Mouse (Mus musculus): ENCODE measurements around the gene Atp1a2. TPM values are rescaled to one million over a fixed set of nuclear protein-coding genes. Genes with fewer than 3 reads are reported as not detected.

Gene Atp1a2
- polyA plus RNA-seq, 1 experiment from 2014 or later: 3.1 TPM

DNA sequence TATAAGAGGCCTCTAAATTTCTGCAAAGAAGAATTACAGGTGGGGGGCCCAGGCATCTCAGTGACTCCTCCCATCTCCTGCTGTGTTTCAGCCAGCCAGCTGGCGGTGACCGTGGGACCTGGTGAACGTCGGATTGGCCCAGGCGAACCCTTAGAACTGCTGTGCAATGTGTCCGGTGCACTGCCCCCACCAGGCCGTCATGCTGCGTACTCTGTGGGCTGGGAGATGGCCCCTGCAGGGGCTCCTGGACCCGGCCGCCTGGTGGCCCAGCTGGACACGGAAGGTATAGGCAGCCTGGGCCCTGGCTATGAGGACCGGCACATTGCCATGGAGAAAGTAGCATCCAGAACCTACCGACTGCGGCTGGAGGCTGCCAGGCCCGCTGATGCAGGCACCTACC is 20.1 kb upstream of the Atp1a2 start:
- H3K9ac ChIP-seq (ENCODE audit: low read depth, low read length): no peak overlapping the region
- H3K9me3 ChIP-seq (ENCODE audit: control insufficient read depth, low read length): no peaks in the 10 kb centered on the region
- no peaks in the 10 kb centered on the region for H3K27me3 ChIP-seq (replicated peaks; ENCODE audit: control insufficient read depth, insufficient read depth, low read length)
- H3K4me2 ChIP-seq (ENCODE audit: low read depth, low read length): no peak overlapping the region
- WGBS: 69% methylated on average over 15 of the region's 15 CpGs
- peaks cover 9% of the 10 kb centered on the region for H3K36me3 ChIP-seq (ENCODE audit: control insufficient read depth, insufficient read depth, low read length)
- no peak overlapping the region for H3K27ac ChIP-seq (ENCODE audit: low read length)
- H3K4me3 ChIP-seq (ENCODE audit: low read length): no peak overlapping the region
- ATAC-seq: no peak
- peaks cover 14% of the 10 kb centered on the region for H3K4me1 ChIP-seq (ENCODE audit: control insufficient read depth, insufficient read depth, low read length)

DNA sequence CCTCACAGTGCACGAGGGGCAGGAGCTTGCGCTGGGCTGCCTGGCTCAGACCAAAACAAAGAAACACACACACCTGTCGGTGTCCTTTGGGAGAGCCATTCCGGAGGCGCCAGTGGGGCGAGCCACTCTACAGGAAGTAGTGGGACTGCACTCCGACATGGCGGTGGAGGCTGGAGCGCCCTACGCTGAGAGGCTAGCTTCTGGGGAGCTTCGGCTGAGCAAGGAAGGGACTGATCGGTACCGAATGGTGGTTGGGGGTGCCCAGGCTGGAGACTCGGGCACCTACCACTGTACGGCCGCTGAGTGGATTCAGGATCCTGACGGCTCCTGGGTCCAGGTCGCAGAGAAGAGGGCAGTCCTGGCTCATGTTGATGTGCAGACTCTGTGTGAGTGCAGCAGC is 19.6 kb upstream of the Atp1a2 start:
- Histone ChIP-seq H3K4me3 (ENCODE audit: low read length) (no peak overlapping the region), H3K36me3 (ENCODE audit: control insufficient read depth, insufficient read depth, low read length) (peaks cover 9% of the 10 kb centered on the region), H3K4me2 (ENCODE audit: low read depth, low read length) (no peak overlapping the region), H3K27me3 (replicated peaks; ENCODE audit: control insufficient read depth, insufficient read depth, low read length) (no peaks in the 10 kb centered on the region), H3K4me1 (ENCODE audit: control insufficient read depth, insufficient read depth, low read length) (peaks cover 17% of the 10 kb centered on the region), H3K9ac (ENCODE audit: low read depth, low read length) (no peak overlapping the region), H3K27ac (ENCODE audit: low read length) (no peak overlapping the region), H3K9me3 (ENCODE audit: control insufficient read depth, low read length) (no peaks in the 10 kb centered on the region)
- no peak for ATAC-seq
- WGBS: 72% methylated on average over 18 of the region's 18 CpGs

DNA sequence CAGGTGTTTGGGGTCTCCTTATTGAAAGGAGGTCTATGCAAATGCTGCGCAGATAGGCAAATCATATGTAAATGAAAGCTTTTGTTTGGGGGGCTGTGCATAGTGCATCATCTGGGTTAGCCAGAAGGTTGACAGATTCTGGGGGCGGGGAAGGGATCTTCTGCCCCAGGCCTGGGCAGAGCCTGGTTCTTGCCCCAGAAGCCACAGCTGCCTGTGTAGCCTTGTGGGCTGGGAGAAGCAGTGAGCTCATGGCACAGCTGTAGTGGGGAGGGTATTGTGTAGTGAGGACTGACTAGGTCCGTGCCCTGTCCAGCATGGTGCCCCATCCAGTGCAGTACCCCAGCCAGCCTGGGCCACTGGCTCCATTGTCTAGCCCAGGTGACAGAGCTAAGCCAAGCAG is 17.0 kb upstream of the Atp1a2 start:
- Histone ChIP-seq H3K9me3 (ENCODE audit: control insufficient read depth, low read length) (no peaks in the 10 kb centered on the region), H3K27me3 (replicated peaks; ENCODE audit: control insufficient read depth, insufficient read depth, low read length) (no peaks in the 10 kb centered on the region), H3K4me1 (ENCODE audit: control insufficient read depth, insufficient read depth, low read length) (peaks cover 25% of the 10 kb centered on the region), H3K36me3 (ENCODE audit: control insufficient read depth, insufficient read depth, low read length) (peaks cover 9% of the 10 kb centered on the region), H3K27ac (ENCODE audit: low read length) (no peak overlapping the region), H3K4me3 (ENCODE audit: low read length) (no peak overlapping the region), H3K4me2 (ENCODE audit: low read depth, low read length) (no peak overlapping the region), H3K9ac (ENCODE audit: low read depth, low read length) (no peak overlapping the region)
- 82% methylated on average over 3 of the region's 3 CpGs for WGBS
- ATAC-seq: no peak

DNA sequence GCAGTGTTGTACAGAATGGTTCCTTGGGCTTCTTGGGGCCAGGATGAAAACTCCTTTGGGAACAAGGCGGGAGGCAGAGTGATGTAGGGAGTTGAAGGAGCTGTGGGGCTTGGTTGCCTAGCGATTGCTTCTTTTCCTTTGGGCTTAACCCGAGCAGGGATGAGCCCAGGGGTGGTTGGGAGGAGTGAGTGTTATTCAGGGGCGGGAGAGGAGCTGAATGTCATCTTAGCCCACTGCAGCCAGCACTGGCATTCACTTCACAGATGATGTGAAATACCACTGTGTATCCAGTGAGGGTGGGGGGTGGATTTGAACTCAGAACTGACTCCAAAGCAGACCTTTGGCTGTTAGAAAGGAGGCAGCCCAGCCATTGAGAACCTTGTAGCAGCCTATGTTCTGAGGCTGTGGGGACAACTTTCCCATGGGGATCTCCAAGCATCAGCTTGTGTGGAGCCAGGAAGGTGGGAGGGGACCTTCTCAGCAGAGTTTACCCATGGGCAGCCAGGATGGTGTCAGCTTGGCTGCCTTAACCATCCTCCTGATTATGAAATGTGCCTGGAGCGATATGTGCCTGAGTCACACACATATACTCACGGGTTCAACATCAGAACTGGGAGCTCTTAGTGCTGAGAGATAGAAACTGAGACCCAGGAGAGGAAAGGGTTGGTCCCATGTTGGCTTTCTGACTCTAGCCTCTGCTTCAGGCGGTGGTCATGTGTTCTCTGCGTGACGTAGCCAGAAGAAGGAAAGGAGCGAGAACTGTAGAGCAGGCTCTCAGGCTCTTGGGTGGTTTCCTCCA is 15.9 kb upstream of the Atp1a2 start:
- no peak overlapping the region for H3K27ac ChIP-seq (ENCODE audit: low read length)
- peaks cover 9% of the 10 kb centered on the region for H3K36me3 ChIP-seq (ENCODE audit: control insufficient read depth, insufficient read depth, low read length)
- H3K4me3 ChIP-seq (ENCODE audit: low read length): no peak overlapping the region
- peaks cover 23% of the 10 kb centered on the region for H3K4me1 ChIP-seq (ENCODE audit: control insufficient read depth, insufficient read depth, low read length)
- no peak for ATAC-seq
- no peak overlapping the region for H3K9ac ChIP-seq (ENCODE audit: low read depth, low read length)
- no peaks in the 10 kb centered on the region for H3K27me3 ChIP-seq (replicated peaks; ENCODE audit: control insufficient read depth, insufficient read depth, low read length)
- 76% methylated on average over 10 of the region's 10 CpGs for WGBS
- no peaks in the 10 kb centered on the region for H3K9me3 ChIP-seq (ENCODE audit: control insufficient read depth, low read length)
- H3K4me2 ChIP-seq (ENCODE audit: low read depth, low read length): peak overlapping the region; percentile 94

DNA sequence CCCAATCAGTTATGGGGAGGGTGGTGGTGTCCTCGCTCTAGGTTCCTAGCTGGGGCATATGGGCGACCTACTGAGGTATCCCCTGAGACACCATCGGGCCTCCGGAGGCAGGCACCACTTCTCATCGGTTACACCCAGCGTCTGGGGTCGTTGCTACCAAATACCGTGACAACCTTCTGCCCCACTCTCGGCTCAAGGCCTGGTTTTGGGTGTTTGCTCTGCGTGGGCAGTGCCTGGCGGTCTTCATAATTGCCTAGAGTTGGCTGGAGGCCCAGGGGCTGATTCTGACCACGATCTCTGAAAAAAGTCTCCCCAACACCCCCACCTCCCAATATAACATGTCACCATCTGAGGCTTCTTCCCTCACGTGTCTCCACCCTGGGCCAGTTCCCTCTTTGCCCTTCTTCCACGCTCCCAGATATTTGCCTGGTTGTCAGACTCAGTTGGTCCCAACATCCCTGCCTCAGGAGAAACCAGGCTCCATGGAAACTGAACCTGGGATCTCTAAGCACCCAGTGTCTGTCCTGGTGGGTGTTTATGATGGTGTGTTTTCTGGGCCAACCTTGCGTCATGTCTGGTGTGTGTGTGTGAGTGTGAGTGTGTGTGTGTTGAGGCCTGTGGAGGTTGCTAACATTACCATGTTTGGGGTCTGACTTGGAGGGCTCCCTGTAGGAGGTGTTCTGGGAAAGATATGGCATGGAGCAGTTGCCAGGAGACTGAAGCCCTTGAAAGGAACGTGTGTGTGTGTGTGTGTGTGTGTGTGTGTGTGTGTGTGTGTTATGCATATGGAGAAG is 15.1 kb upstream of the Atp1a2 start:
- no peaks in the 10 kb centered on the region for H3K27me3 ChIP-seq (replicated peaks; ENCODE audit: control insufficient read depth, insufficient read depth, low read length)
- ATAC-seq: no peak; the same call in 1 of the 2 replicates
- H3K4me2 ChIP-seq (ENCODE audit: low read depth, low read length): peak overlapping the region; percentile 94
- H3K4me3 ChIP-seq (ENCODE audit: low read length): peak overlapping the region; percentile 79
- 12% methylated on average over 16 of the region's 16 CpGs for WGBS
- peaks cover 4% of the 10 kb centered on the region for H3K36me3 ChIP-seq (ENCODE audit: control insufficient read depth, insufficient read depth, low read length)
- H3K9ac ChIP-seq (ENCODE audit: low read depth, low read length): peak overlapping the region; percentile 82
- H3K27ac ChIP-seq (ENCODE audit: low read length): no peak overlapping the region
- peaks cover 23% of the 10 kb centered on the region for H3K4me1 ChIP-seq (ENCODE audit: control insufficient read depth, insufficient read depth, low read length)
- no peaks in the 10 kb centered on the region for H3K9me3 ChIP-seq (ENCODE audit: control insufficient read depth, low read length)

DNA sequence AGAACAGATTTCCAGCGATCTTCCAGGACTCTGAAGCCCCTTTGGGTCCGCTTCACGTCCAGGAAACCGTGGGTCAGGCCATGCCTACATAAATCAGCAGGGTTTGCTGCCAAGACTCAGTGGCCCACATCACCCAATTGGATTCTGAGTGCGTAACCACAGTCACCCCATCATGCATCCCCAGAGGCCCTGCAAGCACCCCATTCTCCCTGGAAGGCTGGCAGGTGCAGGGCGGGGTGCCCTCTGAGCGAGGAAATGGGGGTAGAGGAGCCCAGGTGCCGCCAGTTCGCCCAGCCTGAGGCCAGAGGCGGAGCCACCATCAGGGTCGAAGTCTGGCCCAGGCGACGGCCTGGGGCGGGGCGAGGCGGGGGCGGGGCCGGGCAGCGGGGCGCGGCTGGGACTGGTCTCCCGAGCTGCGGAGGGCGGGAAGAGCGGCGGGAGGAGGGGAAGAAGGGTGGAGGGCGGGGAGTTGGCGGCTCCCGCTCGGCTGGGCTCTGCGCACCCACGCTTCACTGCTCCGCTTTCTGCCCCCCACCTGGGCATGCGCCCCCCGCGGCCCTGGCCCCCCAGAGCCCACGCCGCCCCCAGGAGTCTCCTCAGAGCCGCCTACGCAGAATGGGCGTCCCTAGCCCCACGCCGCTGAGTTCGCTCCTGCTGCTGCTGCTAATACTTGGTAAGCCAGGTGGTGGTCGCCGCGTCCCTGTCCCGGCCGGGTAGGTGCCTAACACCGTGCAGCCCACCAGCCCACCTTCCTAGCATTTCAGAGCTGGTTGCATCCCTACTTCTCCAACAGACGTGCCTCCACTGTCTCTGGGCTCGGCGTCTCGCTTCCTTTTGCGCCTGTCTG is 14.3 kb upstream of the Atp1a2 start:
- peak overlapping the region; percentile 82 for H3K9ac ChIP-seq (ENCODE audit: low read depth, low read length)
- peak; percentile 84 for ATAC-seq
- H3K4me1 ChIP-seq (ENCODE audit: control insufficient read depth, insufficient read depth, low read length): peaks cover 23% of the 10 kb centered on the region
- H3K4me3 ChIP-seq (ENCODE audit: low read length): peak overlapping the region; percentile 79
- H3K36me3 ChIP-seq (ENCODE audit: control insufficient read depth, insufficient read depth, low read length): no peaks in the 10 kb centered on the region
- no peaks in the 10 kb centered on the region for H3K27me3 ChIP-seq (replicated peaks; ENCODE audit: control insufficient read depth, insufficient read depth, low read length)
- no peaks in the 10 kb centered on the region for H3K9me3 ChIP-seq (ENCODE audit: control insufficient read depth, low read length)
- WGBS: under 1% methylated on average over 40 of the region's 55 CpGs
- H3K27ac ChIP-seq (ENCODE audit: low read length): peak overlapping the region; percentile 99
- peak overlapping the region; percentile 94 for H3K4me2 ChIP-seq (ENCODE audit: low read depth, low read length)

DNA sequence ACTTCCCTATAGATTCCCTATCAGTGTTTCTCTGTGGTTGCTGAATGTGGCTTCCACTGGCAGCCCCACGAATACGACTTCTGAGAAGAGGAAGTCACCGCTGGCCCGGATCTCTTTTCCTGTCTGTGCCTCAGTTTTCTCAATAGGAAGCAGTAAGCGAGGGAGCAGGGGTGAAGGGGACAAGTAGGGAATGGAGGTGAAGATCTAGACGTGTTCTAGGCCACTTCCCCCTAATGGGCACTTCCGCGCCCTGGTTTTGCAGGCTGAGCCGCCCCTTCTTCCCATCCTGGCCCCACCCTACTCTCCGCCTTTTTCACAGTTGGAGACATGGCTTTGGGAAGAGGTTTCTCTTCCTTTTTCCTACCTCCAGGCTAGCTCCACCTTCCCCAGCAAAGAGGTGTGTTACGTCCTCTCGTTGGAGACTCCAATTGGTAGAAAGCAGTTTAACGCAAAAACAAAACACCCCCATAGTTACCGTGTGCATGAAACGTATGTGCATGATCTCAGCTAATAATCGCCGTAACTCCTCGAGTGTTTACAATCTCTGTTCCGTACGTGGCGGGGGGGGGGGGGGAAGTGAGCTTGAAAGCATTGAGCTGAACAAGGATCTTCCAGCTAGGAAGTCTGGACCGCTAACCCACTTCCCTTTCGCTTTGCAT is 13.5 kb upstream of the Atp1a2 start:
- Histone ChIP-seq H3K27me3 (replicated peaks; ENCODE audit: control insufficient read depth, insufficient read depth, low read length) (no peaks in the 10 kb centered on the region), H3K4me3 (ENCODE audit: low read length) (peak overlapping the region; percentile 79), H3K9me3 (ENCODE audit: control insufficient read depth, low read length) (no peaks in the 10 kb centered on the region), H3K36me3 (ENCODE audit: control insufficient read depth, insufficient read depth, low read length) (no peaks in the 10 kb centered on the region), H3K4me2 (ENCODE audit: low read depth, low read length) (peak overlapping the region; percentile 94), H3K4me1 (ENCODE audit: control insufficient read depth, insufficient read depth, low read length) (peaks cover 23% of the 10 kb centered on the region), H3K27ac (ENCODE audit: low read length) (peak overlapping the region; percentile 99), H3K9ac (ENCODE audit: low read depth, low read length) (peak overlapping the region; percentile 82)
- 3% methylated on average over 23 of the region's 23 CpGs for WGBS
- ATAC-seq: peak; percentile 73

DNA sequence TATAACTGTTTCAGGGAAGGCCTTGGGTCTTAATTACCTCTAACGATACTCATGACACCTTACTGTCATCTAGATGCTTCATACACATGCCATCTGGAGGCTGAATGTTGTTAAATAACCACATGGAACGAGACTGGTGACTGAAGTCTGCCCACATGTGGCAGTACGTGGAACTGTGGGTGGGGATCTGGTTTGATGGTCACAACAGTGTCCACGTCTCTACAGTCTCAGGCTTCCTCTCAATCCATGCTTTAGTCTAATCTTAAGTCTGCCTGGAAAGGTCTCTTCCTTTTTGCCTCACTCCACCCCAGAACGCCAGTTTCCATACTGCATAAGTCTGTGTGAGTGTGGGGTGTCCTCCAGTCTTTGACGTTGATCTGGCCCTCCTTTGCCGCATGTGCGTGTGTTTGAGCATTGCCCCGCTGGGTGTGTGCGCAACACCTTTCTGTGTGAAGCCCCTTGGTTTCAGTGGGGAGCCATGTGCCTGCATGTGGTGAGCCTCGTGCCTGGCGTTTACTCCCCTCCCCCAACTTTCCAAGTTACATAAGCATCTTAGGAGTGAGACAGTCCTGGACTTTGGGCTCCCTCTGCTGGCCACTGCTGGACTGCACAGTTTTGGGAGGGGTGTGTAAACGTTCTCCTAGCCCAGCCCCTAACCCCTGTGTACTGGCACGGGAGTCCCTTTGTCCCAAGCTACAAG is 12.0 kb upstream of the Atp1a2 start:
- H3K4me2 ChIP-seq (ENCODE audit: low read depth, low read length): peak overlapping the region; percentile 82
- WGBS: 2% methylated on average over 14 of the region's 14 CpGs
- peak overlapping the region; percentile 99 for H3K27ac ChIP-seq (ENCODE audit: low read length)
- H3K9me3 ChIP-seq (ENCODE audit: control insufficient read depth, low read length): no peaks in the 10 kb centered on the region
- H3K4me1 ChIP-seq (ENCODE audit: control insufficient read depth, insufficient read depth, low read length): peaks cover 23% of the 10 kb centered on the region
- peak overlapping the region; percentile 73 for H3K9ac ChIP-seq (ENCODE audit: low read depth, low read length)
- ATAC-seq: peak; percentile 54
- peak overlapping the region; percentile 39 for H3K4me3 ChIP-seq (ENCODE audit: low read length)
- H3K27me3 ChIP-seq (replicated peaks; ENCODE audit: control insufficient read depth, insufficient read depth, low read length): no peaks in the 10 kb centered on the region
- no peaks in the 10 kb centered on the region for H3K36me3 ChIP-seq (ENCODE audit: control insufficient read depth, insufficient read depth, low read length)

Data from intestine, embryonic 16.5 days (tissue).